Mouse (Mus musculus): ENCODE results near the gene Ywhah.
"Not testable (repeated sequence)": the region's sequence is repeated elsewhere in the genome, so short reads cannot be mapped to it uniquely, and the experiment has no call there.

Gene Ywhah

DNA sequence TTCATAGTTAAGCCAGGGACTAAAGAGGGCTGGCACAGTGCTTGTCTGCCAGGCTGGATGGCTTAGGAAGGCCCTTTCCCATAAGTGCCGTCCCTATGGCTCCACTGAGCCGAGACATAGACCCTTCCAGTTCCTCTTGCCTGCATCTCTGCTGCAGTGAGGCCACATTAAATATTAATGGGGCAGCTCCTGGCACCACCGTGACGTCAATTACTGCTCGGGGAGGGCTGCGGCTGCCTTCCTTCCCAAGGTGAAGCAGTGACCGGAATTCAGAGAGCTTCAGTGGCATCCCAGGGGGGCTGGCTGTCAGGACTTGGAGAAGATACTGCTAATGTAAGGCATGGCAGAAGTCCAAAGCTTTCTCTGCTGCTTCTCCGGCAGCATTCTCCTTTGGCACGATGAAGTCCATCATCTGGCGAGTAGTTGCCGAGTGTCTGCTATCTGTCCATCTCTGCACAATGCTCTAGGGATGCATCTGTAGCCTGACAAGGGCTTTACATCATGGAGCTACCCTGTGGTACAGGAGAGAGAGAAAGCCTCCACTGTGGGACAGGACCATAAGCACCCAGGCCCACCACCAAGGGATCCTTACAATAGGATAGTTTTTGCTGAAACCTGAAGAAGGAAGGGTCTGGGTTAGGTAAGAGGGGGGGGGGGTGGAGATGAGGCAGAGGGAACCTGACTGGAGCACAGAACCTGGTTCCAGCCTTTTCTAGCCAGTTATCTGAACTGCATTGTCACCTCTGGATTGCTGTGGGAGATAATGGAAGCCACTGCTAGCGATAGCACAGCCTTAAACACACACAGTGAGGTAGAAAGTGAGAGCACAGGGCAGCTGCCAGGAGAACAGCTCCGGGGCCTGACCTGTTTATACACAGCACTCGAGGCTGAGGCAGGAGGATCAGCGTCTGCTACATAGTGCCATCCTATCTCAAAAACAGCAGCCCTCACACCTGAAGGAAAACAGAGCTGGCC is 7.2 kb upstream of the Ywhah start:
- DNase-seq (ENCODE audit: low read depth, low spot score) = no peak

DNA sequence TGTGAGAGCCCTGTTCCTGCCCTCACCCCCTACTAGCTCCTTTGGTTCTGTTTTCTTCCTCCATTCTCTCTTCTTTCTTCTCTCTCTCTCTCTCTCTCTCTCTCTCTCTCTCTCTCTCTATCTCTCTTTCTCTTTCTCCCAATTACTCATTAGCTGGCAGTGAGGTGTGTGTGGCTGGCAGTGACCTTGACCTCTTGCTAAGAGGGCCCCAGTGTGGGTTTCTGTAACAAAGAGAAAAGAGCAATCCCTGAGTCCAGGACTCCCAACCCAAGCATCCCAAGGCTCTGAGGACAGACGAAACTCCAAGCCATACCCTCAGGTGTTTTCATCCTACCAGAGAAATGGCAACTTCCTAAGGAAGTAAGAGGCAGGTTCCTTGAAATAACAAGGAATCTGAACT is 4.5 kb upstream of the Ywhah start:
- no peak for DNase-seq (ENCODE audit: low read depth, low spot score)

DNA sequence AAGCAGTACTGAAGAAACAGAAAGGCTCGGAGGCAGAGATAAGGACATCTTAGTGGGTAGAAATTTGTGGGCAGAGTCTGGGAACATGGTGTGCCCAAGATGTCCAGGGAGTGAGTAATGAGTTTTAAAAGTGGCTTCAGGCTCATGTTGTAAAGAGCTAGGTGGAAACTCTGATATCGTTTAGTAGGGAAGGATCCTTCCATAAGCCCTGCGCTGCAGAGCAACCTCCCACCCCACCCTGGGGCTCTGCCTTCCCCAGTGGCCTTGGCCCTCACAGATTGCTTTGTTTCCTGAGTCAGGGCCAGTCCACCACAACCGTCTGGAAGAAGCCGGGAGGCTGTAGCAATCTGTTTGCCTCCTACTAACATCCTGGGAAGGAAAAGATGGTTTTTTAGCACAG is 3.0 kb upstream of the Ywhah start:
- DNase-seq (ENCODE audit: low read depth, low spot score) = no peak

DNA sequence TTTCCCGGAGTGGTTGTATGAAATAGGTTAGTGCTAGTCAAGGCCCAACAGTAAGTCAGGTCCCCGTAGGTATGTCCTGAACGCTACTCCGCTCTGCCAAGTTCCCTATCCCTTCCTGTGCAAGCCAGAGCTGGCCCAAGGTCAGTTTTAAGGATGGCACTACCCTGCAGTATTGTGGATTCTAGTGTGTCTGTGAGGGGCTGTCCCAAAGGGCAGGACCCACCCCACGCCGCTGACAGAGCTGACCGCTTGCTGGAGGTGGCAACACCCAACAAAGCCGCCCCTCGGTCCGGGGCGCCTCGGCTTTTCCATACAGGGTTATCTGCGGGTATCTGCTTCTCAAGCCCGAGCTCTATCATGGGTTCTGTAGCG is 441 bp upstream of the Ywhah start:
- peak; percentile 42 for DNase-seq (ENCODE audit: low read depth, low spot score)

DNA sequence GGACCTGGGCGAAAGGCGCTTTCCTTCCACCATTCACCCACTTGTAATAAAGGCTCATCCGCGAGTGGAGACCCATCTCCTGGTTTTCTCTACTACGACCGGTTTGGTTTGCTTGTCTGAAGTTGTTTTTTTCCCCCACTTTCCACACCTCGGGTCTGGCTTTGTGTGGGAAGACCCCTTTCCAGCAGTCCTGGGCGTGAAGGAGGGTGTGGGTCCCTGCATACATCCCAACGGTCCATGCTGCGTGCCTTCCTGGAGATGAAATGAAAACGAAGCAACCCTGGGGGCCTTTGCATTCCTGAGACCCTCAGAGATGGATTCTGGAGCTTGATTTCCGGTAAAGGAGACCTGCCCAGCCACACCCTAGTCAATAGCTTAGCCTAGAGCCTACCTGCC is 808 bp downstream of the Ywhah start:
- no peak for DNase-seq (ENCODE audit: low read depth, low spot score)

DNA sequence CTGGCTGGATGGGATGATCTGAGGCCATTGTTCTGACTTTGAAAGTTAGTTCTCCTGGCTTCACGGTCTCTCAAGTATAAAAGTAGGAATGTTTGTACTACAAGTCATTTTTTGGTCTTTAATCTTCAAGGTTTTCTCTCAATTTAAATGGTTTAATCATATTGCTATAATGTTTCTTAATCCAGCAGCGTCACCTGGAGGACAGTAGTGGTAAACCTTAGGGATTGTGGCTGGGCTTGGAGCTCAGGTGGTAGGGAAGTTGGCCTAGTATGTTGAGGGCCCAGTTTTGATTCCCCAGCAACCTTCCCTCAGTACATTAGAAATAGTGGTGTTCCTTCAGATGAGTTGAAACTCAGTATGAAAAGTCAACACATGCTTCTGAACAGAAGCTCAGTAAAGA is 3.0 kb downstream of the Ywhah start:
- no peak for DNase-seq (ENCODE audit: low read depth, low spot score)

DNA sequence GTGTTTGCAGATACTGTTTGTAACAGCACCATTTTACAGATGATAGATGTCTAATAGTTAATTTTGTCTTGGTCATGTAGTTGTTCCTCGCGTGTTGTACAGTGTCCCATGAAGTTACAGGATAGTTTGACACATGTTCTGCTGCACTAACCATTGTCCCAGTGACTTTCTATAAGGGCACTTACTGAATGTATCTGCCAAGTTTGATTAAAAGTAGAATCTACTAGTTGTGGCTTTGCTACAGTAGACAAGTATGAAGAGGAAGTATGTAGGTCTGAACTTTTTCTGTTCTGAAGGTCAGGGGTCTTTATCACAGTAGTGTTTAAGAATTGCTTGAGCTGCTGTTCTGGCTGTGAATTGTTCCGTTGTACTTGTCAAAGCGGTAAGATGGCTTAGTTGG is 4.7 kb downstream of the Ywhah start:
- DNase-seq (ENCODE audit: low read depth, low spot score) = no peak

DNA sequence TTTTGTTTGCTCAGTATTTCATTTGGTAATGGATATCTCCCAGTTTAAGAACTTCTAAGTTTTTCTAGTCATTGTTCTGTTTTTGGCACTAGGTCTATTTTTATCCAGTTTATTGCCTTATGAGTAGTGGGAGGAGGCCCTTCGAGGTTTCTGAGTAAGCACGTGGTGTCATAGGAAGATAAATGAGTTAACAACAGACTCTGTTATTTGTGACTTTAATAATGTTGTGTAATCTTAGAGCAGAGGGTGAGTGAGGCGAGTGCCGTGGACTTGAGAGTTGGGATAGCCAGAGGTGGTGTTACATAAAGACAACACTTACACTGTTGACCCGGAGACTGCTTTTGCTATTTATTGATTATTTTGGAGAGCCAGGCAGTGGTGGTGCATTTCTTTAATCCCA is 5.9 kb downstream of the Ywhah start:
- DNase-seq (ENCODE audit: low read depth, low spot score) = no peak

DNA sequence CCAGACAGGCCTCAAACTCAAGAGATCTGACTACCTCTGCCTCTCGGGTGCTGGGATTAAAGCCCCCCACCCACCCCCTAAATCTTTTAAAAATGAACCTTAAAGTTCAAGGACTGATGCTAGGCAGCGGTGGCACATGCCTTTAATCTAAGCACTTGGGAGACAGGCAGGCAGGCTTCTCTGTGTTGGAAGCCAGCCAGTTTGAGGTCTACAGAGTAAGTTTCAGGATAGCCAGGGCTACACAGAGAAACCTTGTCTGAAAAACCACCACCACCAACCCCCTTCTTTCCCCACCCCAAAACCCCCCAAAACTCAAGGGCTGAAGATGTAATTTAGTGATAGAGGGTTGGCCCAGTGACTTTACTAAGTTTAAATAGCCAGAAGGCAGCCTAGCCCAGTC is 10.0 kb downstream of the Ywhah start:
- DNase-seq (ENCODE audit: low read depth, low spot score) = no peak

DNA sequence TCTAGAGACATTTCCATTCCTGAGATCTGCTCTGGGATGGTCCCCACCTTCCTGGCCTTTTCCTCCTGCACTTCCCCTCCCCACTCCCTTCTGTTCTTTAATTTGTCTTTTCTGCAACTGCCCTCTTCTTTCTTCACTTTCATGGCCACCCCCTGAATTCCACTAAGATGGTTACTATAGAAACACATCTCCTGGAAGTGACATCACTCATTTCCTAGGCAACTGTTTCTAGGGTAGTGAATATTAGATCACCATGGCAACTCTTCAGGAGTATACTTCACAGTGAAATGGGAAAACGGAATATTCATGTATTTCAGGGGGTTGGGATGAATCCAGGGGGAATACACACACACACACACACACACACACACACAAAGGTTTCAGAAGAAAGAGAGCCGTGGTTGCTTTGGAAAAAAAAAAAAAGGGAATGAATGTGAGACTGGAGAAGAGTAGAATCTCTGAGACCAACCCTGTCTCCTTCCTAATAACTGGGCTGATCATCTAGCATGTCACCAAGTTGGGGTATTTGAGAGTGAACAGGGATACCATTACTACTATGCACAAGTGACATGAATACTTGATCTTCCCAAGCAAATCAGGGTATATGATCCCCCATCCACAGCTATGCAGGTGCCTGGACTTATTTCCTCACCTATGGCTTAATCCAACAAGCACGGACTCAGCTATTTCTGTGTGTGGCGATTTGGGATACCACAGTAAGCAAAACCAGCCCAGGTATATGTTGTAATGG is 12.0 kb downstream of the Ywhah start:
- no peak for DNase-seq (ENCODE audit: low read depth, low spot score)

DNA sequence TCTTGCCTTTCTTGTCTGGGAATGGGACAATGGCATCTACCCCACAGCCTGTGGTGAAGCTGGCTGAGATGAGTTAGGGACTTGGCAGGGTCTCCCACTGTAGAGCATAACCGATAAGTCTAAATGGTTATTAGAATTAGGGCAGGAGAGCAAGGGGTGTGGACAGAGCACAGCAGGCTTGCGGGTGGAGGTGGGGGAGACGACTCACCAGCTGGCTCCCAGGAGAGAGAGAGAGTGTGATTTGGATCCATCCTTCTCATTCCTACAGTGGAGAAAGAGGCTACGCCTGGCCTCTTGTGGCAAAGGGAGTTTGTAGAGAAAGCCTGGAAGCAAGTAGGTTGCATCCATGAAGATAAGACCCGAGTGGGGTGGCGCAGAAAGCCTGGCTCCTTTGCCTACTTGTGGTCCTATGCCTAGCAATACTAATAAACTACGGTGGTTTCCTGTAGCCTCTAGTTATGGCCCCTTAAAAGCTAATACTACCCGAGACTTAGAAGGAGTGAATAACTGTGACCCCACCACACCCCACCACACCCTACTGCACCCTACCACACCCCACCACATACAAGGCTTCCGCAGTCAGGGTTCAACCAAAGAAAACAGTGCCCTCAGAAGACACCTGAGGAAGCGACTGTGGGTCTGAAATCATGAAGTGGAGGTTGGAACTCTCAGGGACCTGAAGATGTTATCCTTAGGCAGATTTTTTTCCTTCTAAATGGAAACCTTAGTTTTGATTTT is 13.6 kb downstream of the Ywhah start:
- DNase-seq (ENCODE audit: low read depth, low spot score) = no peak

DNA sequence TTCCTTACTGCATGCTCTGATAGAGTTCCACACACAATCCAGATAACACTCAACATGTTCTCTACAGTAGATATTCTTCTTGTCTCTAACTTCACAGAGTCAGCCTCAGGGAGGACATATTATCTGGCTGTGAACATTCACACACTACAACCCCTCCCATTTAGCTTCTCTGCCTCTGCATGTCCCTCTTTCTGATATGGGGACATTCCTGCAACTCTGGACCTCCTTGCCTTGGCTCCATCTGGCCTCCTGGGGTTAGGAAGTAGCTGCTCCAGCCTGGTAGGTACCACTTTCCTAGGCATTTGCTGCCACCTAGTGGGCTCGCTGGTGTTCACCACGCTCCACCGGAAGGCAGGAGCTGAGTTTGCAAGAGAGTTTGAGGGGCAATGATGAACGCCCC is 14.5 kb downstream of the Ywhah start:
- DNase-seq (ENCODE audit: low read depth, low spot score) = peak; percentile 59

DNA sequence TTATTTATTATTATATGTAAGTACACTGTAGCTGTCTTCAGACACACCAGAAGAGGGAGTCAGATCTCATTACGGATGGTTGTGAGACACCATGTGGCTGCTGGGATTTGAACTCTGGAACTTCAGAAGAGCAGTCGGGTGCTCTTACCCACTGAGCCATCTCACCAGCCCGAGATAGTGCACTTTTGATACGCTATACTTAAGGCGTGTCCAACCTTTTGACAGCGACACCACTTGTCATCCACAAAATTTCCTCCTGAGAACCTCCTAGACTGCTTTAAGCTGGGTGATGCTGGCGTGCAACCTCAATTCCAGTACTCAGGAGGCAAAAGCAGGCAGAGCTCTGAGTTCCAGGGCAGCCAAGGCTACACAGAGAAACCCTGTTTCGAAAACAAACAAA is 15.0 kb downstream of the Ywhah start:
- DNase-seq (ENCODE audit: low read depth, low spot score) = not testable (repeated sequence)

DNA sequence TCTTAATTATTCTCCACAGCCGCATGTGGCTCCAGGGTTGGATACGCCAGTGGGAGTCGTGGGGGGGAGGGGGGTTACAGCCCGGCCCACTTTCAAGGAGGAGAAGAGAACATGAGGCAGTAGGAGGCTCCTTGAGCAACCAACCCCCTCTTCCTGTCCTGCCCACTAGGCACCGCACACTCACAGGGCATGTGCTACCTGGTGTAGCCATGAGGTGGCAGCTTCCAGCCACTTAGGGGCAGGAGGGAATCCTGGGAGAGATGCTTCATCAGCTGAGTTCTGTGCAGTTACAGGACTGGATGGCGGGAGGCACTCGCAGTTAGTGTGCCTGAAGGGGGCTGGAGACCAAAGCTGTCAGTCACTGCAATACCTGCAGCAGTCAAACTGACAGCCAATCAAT is 15.5 kb downstream of the Ywhah start:
- no peak for DNase-seq (ENCODE audit: low read depth, low spot score)

DNA sequence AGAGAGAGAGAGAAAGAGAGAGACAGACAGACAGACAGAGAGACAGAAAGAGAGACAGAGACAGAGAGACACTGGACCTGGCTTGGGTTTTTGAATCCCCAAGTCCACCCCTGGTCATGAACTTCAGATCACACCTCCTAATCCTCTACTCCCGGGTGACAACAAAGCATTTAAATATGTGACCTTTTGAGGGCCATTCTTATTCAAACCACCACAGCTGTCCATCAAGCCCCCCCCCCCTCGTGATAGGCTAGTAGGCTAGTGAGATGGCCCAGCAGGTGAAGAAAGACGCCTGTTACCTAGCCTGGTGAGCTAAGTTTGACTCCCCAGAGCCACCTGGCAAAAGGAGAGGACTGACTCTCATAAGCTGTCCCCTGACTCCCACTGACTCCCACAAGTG is 16.3 kb downstream of the Ywhah start:
- DNase-seq (ENCODE audit: low read depth, low spot score) = no peak

DNA sequence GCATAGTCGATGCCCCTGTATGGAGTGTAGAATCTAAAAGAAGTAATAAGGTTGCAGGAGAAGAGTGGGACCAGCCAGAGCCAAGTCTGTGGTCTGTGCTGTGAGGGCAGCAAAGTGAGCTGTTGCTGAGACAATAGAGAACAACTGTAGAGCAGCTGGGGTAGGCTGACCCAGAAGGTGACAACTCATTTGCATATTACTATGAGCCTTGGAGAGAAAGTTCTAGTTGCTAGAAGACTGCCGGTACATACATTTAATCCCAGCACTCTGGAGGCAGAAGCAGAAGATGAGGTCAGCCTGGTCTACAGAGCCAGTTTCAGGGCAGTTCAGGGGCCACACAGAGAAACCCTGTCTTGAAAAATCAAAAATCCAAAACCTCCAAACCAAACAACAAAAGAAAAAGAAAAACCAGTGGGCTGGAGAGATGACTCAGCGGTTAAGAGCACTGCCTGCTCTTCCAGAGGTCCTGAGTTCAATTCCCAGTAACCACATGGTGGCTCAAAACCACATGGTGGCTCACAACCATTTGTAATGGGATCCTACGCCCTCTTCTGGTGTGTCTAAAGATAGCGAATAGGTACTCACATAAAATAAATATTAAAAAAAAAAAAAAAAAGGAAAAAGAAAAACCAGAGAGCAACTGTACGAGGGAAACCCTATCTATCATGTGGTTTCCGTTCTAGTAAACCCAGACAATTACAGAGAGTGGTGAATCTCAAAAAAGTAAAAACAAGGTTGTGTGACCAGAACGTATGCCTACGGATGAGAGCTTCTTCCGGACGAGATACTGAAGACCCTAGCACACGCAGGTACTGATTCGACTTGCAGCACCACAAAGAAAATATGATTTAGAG is 20.3 kb downstream of the Ywhah start:
- no peak for DNase-seq (ENCODE audit: low read depth, low spot score)

DNA sequence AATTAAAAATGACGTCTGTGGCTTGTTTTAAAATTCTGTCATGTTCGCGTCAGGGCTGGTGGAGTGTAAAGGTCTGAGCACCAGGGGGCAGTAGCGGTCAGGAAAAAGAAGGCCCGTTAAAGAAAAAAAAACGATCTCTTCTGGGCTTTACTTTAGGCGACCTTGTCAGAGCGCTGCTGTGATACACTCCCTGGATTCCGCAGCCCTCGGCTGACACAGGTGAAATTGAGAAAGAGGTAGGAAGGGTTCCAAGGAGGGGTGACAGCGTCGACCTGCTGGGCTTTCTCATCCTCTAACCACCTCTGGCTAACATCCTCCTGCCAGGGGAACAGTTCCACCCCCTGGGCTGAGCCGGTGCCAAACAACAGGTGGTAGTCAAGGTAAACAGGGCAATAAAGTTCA is 20.9 kb downstream of the Ywhah start:
- DNase-seq (ENCODE audit: low read depth, low spot score) = no peak

DNA sequence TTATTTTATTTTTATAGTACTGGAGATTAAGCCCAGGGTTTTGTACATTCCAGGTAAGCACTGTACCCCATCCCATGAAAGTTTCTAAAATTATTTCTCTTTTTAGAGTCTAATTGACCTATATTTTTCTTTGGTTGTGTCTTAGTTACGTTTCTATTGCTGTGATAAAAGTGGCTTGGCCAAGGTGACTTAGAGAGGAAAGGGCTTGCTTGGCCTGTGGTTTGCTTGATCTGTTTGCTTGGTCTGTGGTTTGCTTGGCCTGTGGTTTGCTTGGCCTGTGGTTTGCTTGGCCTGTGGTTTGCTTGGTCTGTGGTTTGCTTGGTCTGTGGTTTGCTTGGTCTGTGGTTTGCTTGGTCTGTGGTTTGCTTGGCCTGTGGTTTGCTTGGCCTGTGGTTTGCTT is 22.1 kb downstream of the Ywhah start:
- not testable (repeated sequence) for DNase-seq (ENCODE audit: low read depth, low spot score)

DNA sequence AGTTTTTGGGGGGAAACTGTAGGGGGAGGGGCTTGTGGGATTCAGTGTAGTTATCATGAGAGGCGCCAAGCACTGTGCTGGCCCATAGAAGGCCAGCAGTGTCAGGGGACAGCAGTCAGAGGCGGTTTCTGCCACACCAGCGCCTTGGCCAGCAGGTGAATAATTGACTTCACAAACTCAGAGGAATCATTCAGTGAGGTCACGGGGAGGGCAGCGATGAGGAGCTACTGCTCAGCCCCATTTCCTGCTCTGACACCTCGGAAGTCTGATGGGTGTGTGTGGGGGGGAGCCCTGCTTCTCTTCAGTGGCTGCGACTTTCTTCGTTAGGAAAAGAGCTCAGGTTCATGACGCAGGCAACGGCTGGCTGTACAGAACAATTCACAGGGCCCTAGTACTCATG is 24.8 kb downstream of the Ywhah start:
- no peak for DNase-seq (ENCODE audit: low read depth, low spot score)

DNA sequence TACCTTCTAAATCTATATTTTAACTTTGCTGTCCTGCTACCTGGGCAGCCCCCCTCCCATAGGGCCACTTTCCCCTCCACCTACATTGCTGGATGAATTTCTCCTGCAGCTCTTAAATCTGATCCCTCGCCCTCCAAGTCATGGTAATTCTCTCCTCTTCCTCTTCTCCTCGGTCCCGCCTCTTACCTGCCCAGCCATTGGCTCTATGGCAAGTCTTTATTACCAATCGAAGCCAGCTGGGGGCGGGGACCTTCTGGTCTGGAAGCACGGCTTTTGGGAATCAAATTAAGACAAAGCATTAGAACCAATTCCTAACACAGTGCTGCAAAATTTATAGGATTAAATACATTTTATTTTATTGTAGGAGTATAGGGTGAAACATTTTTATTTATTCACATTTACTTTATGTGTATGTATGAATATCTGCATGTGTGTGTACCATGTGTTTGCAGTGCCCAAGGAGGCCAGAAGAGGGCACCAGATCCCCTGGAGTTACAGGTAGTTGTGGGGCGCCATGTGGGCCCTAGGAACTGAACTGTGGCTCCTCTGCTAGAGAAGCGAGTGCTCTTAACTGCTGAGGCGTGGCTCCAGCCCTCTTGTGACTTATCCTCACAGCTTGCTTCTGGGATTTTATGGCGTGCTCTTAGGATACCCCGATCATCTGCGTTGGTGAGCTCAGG is 26.2 kb downstream of the Ywhah start:
- DNase-seq (ENCODE audit: low read depth, low spot score) = no peak

DNA sequence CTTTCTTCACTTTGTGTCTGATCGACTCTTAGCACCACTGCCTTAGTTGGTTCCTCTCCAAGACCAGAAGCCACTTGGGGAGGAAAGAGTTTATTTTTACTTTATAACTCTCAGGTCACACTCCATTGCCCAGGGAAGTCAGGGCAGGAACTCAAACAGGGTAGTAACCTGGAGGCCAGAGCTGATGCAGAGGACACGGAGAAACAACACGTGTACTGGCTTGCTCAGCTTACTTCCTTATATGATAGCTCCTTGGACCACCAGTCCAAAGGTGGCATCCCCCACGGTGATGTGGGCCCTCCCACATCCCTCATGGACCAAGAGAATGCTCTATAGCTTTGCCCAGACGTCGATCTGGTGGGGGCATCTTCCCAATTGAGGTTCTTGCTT is 26.7 kb downstream of the Ywhah start:
- DNase-seq (ENCODE audit: low read depth, low spot score) = no peak
